Mouse (Mus musculus): ENCODE results near the gene Rbm14. TPM values are rescaled to one million over a fixed set of nuclear protein-coding genes. Genes with fewer than 3 reads are reported as not detected.
A peak's percentile ranks its signal among the peaks of the same experiment; 100 is the strongest.
"Not testable (repeated sequence)": the region's sequence is repeated elsewhere in the genome, so short reads cannot be mapped to it uniquely, and the experiment has no call there.

Gene Rbm14
- polyA plus RNA-seq, 1 experiment = 17.1 TPM

DNA sequence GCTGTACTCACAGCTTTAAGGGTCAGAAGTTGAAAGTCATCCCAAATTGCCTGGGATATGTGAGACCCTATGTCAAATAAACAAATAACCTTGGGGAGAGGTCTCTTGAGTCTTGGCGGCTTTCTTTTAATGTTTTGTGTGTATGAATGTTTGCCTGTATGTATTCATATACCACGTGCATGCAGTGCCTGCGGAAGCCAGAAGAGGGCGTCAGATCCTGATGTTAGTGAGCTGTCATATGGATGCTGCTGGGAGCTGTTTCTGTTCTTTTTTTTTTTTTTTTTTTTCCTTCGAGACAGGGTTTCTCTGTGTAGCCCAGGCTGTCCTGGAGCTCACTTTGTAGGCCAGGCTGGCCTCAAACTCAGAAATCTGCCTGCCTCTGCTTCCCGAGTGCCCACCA, 1.6 kb upstream of the Rbm14 start:
- no peak for DNase-seq (ENCODE audit: low spot score)

- not testable (repeated sequence) for DNase-seq (ENCODE audit: low spot score)
These were observed 1.0 kb upstream of the Rbm14 start for GRCm38 (mm10) chr19:4812334-4812949.

DNA sequence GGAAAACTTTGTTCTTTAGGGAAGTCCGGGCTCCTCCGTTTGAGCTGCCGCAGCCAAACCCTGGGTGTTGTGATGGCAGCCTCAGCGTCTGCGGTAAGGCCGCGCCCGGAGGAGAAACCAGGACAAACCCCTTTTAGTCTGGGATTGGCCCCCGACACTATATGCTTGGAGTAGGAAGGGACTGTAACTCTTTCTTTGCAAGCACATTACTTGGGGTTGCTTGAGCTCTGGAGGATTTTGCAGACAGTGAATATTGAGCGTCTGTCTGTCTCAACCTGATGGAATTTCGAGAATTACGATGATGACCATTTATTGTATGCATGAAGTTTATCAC, 442 bp upstream of the Rbm14 start:
- no peak for DNase-seq (ENCODE audit: low spot score)

DNA sequence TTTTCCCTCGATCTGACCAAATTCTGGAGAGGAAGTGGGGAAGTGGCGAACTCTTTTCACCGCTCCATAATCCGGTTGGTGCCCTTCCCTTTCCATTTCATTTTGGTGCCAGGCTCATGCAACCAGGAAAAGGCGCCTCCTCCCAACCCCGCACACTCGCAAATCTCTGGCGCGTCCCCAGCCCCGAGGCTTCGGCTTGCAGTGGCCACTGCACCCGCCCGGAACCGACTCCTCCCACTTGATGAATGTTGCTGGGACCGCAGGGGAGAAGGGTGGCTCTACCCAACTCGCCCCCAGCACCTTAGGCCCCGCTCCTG, 730 bp downstream of the Rbm14 start:
- DNase-seq (ENCODE audit: low spot score) = no peak

DNA sequence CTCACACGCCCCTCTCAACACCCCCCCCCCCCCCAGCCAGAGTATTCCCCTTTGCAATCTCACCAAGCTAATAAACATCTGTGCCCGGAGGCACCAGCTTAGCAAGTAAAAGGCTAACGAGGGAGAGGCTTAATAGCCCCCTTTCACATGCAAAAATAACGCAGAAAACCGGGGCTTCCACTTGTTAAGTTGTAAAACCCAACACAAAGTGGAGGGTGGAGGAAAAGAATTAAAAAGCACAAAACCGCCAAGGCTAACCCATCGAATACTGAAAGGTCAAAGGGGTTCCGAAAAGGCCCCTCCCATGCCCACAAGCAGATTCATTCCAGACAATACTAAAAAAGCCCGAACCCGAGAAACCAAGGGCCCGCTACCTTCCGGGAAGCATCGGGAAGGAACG, 1.1 kb downstream of the Rbm14 start:
- no peak for DNase-seq (ENCODE audit: low spot score)

GRCm38 (mm10) chr19:4803283-4803682, 8.2 kb downstream of the Rbm14 start:
- no peak for DNase-seq (ENCODE audit: low spot score)

- DNase-seq (ENCODE audit: low spot score) = no peak
These were observed 8.7 kb downstream of the Rbm14 start for GRCm38 (mm10) chr19:4802691-4803091.

GRCm38 (mm10) chr19:4799083-4799482, 12.4 kb downstream of the Rbm14 start:
- DNase-seq (ENCODE audit: low spot score) = no peak

DNA sequence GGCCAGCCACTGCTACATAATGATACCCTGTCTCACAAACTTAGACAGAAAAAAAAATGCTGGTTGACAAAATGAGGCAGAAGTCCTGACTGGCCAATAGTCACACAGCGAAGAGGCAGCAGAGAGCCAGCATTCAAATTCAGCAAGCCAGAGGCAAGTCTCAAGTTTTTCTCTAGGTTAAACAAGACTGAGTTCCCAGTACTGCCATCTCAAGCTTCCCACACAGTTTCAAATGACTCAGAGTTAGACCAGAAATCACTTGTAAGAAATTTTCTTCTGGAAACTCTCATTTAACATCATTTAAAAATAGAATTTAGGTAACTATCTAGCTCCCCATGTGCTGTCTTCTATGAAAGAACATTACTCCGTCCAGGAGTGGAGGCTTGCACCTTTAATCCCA, 13.6 kb downstream of the Rbm14 start:
- DNase-seq (ENCODE audit: low spot score) = no peak

DNA sequence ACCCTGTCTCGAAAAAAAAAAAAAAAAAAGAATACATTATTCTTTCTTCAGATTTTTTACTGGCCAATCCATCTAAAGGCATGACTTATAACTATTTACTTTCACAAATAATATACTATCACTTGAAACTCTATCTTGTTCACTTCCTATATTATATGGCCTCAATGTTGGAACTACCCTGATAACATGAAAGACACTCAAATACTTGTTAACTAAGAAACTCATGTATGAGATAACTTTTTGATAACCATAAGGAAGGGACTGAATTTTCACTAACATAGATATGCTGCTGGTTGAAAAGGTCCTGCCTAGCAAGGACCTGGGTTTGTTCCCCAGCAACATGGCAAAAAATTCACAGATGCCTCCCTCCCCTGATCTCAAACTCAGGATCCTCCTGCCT, 15.5 kb downstream of the Rbm14 start:
- no peak for DNase-seq (ENCODE audit: low spot score)

DNA sequence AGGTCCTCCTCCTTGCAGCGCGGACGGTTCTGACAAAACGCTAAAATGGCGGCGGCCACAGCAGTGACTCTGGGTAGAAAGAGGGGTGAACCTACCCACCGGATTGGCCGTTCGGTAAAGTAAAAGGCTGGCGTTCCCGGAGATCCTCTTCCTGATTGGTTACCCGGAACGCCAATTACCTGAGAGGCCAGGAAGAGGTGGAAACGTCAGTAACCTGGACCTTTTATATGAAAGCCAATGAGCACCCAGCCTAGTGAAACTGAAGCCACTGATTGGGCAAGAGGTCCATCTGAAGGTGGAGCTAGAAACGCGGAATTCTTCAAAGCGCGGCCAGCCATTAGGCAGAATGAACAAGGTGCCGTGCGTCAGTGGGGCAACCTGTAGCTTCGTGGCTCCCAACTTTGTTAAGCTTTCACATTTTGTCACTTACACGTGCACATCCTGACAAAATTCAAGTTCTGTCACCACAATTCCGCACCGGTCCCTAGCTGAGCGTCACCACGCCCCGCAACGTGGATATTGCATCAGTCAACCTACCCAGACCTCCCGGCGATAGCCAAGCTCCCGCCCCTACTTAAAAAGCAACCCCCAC, 17.5 kb downstream of the Rbm14 start, which contains the start of gene Rbm4:
Rbm4 (minus strand) TSS at position 71 of the 592 bp plus-strand sequence.
- peak; percentile 76 for DNase-seq (ENCODE audit: low spot score)

DNA sequence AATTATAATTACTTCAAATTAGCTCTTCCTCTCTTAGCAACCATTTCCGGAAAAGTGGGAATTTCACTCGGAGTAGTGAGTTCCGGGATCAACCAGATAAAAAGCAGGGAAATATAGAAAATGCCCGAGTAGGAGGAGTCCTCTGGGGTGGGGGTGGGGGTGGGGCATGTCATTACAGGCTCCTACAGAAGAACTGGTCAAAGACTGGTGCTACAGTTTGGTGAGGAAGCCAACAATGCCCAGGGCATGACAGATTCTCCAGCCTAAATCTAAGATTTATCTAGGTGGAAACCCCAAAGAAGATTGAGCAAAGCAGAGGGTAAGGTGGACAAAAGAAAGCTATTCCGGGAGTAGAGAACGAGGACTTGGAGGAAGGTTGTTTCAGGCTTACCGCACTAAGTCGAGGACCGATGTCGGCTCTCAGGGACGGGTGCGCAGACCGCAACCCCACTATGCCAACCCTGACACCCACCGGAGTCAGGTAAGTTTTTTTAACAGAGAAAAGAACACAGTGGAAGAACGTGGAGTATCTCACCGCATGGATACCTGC, 18.1 kb downstream of the Rbm14 start:
- DNase-seq (ENCODE audit: low spot score) = no peak

DNA sequence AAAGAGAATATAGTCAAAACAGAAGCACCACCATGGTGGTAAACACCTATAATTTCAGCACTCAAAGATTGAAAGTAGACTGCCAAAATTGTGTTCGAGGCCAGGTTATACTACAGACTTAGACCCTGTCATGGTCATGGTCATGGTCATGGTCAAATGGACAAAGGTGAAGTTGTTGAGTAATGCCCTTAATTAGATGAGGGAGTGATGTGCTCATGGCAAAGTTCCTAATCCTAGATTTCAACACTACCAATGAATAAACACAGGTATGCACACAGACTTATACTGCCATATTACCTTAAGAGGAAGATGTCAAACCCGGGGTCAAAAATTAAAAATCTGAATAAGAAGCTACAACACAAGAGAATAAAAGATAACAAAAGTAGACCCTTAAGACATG, 25.1 kb downstream of the Rbm14 start:
- DNase-seq (ENCODE audit: low spot score) = no peak

DNA sequence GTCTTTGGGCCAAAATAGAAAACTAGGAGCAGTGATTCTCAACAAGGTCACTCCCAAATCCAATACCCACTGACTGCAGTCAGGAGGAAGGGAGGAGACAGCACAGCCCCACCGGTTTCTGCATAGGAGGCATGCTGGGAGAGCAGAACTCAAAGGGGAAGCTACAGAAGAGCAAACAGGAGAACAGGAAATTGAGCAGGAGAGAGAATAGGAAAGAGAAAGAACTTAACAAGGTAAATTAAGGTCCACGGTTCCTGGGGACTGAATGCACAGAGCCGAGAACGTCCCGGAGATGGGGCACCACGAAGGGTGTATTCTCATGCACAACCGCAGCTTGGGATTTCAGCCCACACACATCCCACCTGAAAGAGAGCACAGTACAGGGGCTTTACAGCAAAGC, 26.2 kb downstream of the Rbm14 start:
- no peak for DNase-seq (ENCODE audit: low spot score)

- no peak for DNase-seq (ENCODE audit: low spot score)
These were observed 28.5 kb downstream of the Rbm14 start for GRCm38 (mm10) chr19:4782891-4783290.

- no peak for DNase-seq (ENCODE audit: low spot score)
These were observed 38.6 kb downstream of the Rbm14 start for GRCm38 (mm10) chr19:4772785-4773184.

- no peak for DNase-seq (ENCODE audit: low spot score)
These were observed 43.8 kb downstream of the Rbm14 start for GRCm38 (mm10) chr19:4767507-4768148.

DNA sequence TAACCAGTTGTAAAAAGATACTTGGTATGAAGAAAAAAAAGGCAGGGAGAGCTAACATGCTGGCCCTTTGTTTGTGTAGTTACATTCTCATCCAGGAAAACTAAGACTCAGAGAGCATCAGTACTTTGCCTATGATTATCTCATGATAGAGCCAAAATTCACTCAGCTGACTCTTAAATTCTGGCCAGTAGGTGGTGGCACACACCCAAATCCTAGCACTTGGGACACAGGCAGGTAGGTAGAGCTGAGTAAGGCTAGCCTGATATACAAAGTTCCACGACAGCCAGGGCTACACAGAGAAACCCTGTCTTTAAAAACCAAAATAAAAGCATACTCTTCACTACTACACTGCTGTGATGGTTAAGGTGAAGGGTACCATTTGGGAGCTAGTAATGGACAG, 48.6 kb downstream of the Rbm14 start:
- DNase-seq (ENCODE audit: low spot score) = no peak

- DNase-seq (ENCODE audit: low spot score) = not testable (repeated sequence)
These were observed 50.9 kb downstream of the Rbm14 start for GRCm38 (mm10) chr19:4760544-4760943.

DNA sequence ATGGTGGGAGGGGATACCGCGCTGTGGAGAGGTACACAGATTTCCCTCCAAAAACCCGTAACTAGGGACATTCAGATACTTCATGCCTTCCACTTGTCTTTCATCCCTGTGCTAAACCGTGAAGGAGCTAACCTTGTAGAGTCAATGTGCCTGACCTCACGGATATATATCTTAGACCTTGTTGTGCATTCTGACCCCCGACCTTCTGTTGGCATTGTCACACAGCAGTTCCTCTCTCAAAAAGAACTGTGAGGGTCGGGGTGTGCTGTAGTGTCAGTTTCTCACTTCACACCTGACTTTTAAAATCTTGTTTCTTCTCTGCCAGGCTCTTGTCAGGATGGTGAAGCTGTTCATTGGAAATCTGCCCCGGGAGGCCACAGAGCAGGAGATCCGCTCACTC, 54.5 kb downstream of the Rbm14 start:
- no peak for DNase-seq (ENCODE audit: low spot score)

DNA sequence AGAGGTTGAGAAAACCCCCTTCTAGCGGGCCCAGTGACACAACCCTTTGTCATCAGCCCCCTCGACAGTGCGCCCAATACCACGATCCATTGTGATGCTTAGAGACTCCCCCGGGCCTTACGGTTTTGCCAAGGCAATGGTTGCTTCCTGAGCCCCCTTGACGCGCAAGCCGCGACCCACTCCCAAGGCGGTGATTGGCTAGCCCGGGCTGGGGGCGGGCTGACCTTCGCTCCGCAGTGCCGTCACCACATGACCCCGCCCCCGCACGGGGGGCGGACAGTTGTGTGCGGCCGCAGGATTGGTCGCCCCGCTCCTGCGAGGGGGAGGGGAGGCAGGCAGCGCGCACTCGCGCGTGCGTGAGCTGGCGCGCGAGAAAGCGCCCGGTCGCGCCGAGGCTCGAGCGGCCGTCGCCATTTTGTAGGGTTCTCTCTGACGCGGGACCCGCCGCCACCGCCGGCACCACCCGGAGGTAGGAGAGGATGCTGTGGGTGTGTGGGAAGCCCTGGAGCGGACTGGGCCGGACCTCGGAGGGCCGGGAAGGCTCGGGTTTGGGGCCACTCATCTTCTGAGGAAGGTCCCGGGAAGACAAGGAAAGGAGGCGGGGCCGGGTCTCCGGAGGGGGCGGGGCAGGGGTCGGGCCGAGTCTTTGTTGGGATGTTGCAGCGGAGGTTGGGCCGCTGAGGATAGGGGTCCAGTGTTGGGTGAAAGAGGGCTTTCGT, 55.1 kb downstream of the Rbm14 start, which contains the start of gene Rbm4b:
Rbm4b (plus strand) TSS at position 305 of the 719 bp plus-strand sequence.
- peak; percentile 91 for DNase-seq (ENCODE audit: low spot score)

- peak; percentile 73 for DNase-seq (ENCODE audit: low spot score)
These were observed 55.8 kb downstream of the Rbm14 start for GRCm38 (mm10) chr19:4755565-4756192.
